Mouse (Mus musculus) layer of hippocampus, postnatal 36 days (tissue): Measurements from ENCODE around the gene 2010300C02Rik. TPM values are rescaled to one million over a fixed set of nuclear protein-coding genes. Genes with fewer than 3 reads are reported as not detected.
"Not testable (repeated sequence)": the region's sequence is repeated elsewhere in the genome, so short reads cannot be mapped to it uniquely, and the experiment has no call there.

Experiments
- DNase-seq, 2 experiments: peaks; one replicate each; pipeline ENCODE4 v3.0.0; 2022
- total RNA-seq, 2 experiments: library from RNA; stranded (reverse); gene quantifications; 2 replicates each; pipeline ENCODE4 v1.2.3; 2021

Gene 2010300C02Rik
- total RNA-seq, result 100 to 1,000 TPM; 362 to 390 TPM

DNA sequence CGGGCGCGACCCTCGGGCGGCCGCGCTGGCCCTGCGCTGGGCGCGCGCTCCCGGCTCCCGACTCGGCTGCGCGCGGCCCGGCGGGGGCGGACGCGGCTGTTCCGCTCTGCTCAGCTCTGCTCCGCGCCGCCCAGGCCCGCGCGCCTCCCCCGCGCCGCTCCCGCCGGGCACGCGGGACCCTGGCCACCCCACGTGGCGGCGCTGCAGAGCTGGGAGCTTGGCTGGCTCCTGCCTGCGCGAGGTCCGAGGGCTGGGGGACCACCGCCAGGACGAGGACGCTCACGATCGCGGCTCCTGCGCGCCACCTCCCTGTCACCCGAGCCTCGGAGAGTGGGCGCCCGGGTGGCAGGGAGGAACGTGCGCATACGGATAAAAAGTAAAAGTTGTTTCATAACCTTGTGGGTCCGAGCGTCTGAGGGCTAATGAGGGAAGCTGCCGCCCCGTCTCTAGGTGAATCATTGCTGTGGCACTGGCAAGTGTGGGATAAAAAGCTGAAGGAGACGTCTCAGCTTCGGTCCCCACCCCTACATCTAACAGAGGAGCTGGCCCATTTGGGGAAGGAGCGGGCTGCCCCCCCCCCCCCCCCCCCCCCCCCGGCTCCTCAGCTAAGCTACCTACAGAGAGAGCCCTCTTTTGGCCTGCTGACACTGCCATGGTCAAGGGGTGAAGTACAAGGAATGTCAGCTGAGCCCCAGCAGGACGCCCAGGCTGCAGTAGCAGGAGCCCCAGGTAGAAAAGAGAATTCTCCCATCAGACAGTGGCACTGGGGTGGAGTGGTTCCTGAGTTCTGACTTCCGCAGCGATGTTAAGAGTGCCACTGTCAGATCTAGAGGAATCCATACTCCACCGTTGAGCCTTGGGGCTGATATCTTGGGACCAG, at the start of gene 2010300C02Rik:
TSS of gene 2010300C02Rik (minus strand) at position 325 of the 880 bp plus-strand sequence.
- DNase-seq, result peak; percentile 81 to 84

DNA sequence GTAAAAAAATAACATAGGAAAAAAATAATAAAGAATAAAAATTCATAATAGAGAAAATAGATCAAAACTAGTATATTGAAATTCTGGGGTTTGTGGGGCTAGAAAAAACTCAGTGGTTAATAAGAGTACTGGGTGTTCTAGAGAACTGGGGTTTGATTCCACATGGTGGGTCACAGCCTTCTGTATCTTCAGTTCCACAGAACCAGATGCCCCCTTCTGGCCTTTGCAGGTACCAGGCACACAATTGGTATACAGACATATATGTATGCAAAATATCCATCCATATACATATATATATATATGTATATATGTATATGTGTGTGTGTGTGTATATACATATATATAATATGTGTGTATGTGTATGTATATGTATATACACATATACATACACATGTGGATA, 39.5 kb upstream of the 2010300C02Rik start:
- no peak for DNase-seq

- peak in 1 of 2 experiments; percentile 37 for DNase-seq
Observed at GRCm38 (mm10) chr1:37744650-37745259, 24.9 kb upstream of the 2010300C02Rik start.

DNA sequence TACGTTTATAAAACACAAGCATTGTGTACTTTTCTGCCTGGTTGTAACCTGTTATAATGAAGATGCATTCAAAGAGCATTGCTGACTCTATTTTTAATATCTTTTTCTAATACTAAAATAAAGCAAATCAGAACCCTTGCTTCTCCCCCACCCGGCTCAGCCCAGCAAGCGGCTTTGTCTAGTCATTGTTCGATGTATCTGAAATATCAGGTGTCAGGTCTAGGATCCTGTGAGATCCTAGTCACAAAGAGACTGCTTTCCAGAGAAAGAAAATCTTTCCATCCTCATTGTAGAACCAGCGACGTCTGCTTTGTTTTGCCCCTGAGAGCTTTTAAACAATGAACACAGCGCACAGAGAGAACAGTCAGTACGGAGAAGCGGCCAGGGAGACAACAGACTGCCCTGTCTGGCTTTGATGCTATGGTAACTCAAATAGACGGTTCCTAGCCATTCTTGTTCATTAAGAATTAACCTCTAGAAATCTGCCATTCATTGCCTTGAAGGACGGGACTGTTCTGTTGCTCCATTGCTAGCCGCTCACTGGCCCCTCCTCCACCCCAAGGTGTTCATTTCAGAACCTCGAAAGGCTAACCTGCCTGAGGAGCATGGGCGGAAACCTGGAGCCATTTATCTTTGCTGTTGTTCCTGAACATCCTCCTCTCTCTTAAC, 22.9 kb upstream of the 2010300C02Rik start:
- DNase-seq, result no peak

DNA sequence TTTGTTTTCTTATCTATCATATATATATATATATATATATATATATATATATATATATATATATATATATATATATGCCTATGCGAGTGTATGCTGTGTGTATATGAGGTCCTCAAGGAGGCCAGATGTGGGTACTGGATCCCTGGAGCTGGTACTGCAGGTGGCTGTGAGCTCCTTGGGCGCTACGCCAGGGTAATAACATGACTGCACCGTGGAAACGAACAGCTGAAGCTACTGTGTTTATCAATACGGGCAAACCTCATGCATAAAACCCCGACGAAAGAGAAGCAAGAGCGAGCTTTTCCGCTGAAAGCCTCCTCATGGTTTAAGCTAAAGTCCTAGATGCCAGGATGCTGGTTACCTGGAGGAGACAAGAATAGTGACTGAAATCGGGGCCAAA, 22.2 kb upstream of the 2010300C02Rik start:
- no peak for DNase-seq

DNA sequence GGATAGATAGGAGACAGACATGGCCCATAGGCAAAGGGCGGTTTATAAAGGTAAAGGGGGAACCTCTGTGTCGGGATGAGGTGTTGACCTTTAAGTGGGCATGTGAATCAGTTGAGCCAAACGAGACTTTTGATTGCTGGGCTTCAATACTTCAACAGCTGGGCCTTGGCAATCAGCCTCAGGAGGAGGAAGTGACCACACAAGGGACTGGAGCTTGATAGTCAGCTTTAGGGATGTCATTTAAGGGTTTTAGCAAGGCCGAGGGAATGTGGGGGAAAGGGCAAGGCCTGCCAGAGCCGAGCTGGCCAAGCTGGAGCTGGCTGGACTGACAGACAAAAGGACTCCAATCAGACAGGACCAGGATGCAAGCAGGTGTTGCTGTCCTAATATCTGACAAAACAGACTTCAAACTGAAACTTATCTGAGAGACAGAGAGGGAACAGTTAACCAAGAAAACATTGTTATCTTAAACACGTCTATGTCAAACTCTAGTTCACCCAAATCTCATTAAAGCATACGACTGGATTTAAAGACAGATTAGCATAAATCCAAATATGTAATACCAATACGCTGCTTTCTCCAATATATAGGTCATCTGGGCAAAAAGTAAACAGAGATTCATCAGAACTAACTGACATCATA, 20.4 kb upstream of the 2010300C02Rik start:
- no peak for DNase-seq

GRCm38 (mm10) chr1:37738895-37739294, 19.0 kb upstream of the 2010300C02Rik start:
- no peak for DNase-seq

DNA sequence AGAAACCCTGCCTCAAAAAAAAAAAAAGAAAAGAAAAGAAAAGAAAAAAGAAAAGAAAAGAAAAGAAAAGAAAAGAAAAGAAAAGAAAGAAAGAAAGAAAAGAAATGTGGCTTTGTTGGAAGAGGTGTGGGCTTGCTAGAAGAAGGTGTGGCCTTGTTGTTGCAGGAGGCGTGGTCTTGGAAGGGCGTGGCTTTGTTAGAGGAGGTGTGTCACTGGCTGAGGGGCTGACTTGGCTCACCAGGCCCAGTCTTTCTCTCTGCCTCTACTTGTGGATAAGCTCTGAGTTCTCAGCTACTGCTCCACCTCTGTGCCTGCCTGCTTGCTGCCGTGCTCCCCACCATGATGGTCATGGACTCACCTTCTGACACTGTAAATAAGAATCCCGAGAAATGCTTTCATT, 17.2 kb upstream of the 2010300C02Rik start:
- DNase-seq, result no peak

DNA sequence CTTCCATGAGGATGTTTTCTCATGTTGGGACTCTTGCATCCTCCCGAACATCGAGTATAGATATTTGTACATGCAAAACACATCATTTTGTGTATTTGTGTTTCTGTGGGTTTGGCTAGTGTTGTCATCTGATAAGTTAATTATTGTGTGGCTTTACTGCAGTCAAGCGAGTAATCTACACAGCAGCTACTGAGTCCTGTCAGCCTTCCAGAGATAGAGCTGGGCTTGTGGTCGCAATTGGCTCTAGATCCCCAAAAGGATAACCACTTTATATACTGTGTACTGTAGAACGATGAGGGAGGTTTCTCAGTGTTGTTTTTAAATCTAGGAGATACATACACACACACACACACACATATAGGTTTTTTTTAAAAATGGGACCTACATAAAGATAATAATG, 16.0 kb upstream of the 2010300C02Rik start:
- DNase-seq, result no peak

DNA sequence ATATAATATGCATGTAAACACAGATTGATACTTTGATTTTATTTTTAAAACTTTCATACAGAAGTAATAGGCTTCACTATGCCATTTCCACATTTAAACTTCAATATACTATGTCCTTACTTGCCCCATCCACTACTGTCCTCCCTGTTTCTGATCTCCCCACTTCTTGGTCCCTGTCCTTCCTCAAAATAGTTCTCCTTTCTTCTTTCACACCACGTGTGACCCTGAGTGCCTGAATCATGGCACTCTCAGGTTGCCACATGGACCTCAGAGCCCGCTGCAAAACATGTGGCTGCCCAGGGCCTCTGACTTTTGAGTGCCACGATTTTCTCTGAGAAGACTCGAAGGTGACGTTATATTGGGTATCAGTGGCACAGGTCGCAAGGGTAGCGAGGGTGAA, 15.0 kb upstream of the 2010300C02Rik start:
- DNase-seq, result no peak

DNA sequence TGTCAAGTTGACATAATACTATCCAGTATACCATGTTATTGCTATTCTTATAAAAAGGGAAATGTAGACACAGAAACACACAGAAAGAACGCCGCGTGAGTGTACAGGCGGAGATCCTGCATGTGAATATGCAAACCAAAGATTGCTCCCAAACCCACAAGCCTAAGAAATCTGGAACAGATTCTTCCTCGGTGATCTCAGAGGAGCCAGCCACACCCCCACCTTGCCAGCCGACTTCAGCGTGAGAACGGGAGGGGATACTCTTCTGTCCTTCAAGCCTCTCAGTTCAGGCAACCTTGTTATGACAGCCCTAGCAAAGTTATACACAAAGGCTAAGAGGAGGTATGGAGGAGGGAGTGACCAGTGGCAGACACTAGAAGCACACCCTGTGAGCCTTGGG, 9.5 kb upstream of the 2010300C02Rik start:
- no peak for DNase-seq

- DNase-seq, result no peak
Observed at GRCm38 (mm10) chr1:37728053-37728452, 8.2 kb upstream of the 2010300C02Rik start.

- DNase-seq, result no peak
Observed at GRCm38 (mm10) chr1:37727186-37727585, 7.3 kb upstream of the 2010300C02Rik start.

- DNase-seq, result no peak
Observed at GRCm38 (mm10) chr1:37726426-37726825, 6.5 kb upstream of the 2010300C02Rik start.

GRCm38 (mm10) chr1:37725880-37726279, 6.0 kb upstream of the 2010300C02Rik start:
- DNase-seq, result peak in 1 of 2 experiments; percentile 57

- no peak for DNase-seq
Observed at GRCm38 (mm10) chr1:37721092-37721491, 1.2 kb upstream of the 2010300C02Rik start.

DNA sequence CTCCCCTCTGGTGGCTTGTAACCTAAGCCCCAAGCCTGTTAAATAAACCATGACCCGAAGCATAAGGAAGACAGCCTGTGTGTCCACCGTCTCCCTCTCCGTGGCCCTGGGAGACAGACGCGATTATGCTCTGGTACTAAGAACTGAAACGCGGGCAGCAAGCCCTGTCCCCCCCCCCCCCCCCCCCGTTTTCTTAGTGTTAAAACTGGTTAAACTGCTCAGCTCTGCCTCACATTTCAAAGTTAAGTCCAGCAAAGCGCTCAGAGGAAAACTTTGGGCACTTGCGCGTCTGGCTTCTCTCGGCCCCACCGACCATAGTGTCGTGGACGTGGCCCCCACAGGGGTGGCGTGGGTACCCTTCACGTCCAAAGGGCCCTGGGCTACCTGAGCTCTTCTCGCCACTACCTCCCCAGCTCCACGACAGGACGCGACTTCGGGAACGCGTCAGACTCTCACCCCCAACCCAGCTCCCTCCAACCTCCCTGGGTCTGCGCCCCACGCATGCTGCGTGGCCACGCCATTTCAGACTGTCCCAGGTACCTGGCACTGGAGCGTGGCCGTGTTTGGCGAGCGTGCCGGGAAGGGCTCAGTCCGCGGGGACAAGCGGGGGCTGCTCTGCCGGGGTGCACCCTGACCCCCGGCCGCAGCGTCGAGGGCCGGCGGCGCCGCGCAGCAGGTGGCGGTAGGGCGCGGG, 708 bp downstream of the 2010300C02Rik start:
- DNase-seq, result no peak

DNA sequence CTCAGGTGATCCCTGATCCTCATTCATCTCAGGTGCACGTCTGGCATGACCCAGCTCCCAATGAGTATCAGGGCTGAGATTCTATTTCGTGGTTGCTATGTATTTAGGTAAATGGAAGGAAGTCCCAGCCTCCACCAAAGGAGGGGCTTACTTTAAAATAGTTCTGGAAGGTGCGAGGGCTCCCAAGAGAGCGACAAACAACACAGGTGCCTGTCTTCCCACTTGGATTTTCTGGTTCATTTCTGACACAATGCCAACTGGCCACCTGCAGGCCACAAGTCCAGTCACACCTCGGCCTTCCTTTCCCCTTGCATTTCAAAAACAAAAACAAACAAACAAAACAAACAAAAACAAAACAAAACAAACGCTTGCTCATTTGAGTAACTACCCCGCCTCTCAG, 1.4 kb downstream of the 2010300C02Rik start:
- DNase-seq, result no peak

GRCm38 (mm10) chr1:37717415-37718195, 2.3 kb downstream of the 2010300C02Rik start:
- no peak for DNase-seq

DNA sequence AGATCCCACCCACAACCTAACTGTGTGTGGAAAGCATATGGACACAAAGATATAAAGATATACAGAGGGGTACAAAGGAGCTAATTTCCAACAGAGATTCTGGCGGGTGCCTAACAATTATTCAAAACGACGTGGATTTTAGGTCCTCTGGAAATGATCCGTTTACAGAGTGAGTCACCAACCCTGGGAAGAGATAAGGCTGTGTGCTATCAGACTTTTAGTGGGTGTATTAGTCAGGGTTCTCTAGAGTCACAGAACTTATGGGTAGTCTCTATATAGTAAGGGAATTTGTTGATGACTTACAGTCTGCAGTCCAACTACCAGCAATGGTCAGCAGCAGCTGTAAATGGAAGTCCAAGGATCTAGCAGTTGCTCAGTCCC, 7.5 kb downstream of the 2010300C02Rik start:
- not testable (repeated sequence) for DNase-seq
